Mouse (Mus musculus) spleen, postnatal 10 days (tissue): Measurements from ENCODE around the gene Tmem233.

Source experiments
- DNase-seq, 2 experiments: peaks; one replicate each; pipeline ENCODE4 v3.0.0; 2021 to 2022; ENCODE audit warnings: low spot score in 2 of 2

The Tmem233 gene

DNA sequence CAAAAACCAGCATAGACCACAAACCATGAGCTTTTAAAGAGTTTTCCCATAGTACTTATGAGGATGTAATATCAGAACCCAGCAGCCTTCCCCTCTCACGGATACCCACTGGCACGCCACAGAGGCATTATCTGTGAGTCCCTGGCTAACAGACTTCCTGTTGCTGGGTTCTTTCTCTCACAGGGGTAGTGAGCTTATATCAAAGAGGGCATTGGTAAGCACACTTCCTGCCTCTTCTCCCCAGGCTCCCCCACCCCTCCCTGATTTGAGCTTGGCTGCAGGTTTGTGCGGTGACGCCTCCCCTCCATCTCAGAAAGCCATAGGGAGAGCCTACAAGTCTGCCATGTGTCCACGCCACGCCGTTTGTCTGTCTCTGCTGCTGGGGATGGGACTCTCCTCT, 54.0 kb downstream of the Tmem233 start:
- DNase-seq: peak in 1 of 2 experiments; percentile 51

- DNase-seq: peak; percentile 56 to 76
Observed at GRCm38 (mm10) chr5:116026561-116026960, 56.5 kb downstream of the Tmem233 start.

GRCm38 (mm10) chr5:116026107-116026506, 56.9 kb downstream of the Tmem233 start:
- DNase-seq: no peak

- peak; percentile 86 to 93 for DNase-seq
Observed at GRCm38 (mm10) chr5:116024327-116024739, 58.7 kb downstream of the Tmem233 start, which contains the start of gene Prkab1. Gene Prkab1, minus strand, starts transcription at chr5:116024508.

DNA sequence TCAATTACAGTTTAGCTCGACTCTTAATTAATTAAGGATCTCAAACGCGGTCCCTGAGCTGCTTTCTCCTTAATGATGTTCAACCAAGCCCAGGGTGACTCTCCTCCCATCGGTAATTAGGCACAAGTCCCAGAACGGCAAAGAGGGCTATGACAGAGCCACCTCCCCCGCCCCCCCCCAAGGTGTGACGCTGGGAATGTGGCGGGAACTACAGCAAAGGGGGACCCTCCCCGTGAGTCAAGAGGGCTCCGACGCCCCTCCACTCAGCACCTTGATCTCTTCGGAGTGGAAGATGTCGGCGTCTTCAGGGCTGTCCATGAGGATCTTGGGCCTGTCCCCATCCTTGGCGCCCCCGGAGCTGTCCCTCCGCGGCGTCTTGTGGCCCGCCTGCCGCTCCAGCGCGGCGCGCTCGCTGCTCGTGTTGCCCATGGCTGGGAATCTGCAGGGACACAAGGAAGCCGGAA, 59.2 kb downstream of the Tmem233 start:
- peak in 1 of 2 experiments; percentile 53 for DNase-seq

GRCm38 (mm10) chr5:116023251-116023661, 59.8 kb downstream of the Tmem233 start:
- DNase-seq: peak; percentile 44 to 56

GRCm38 (mm10) chr5:116022658-116023200, 60.3 kb downstream of the Tmem233 start:
- peak; percentile 40 to 54 for DNase-seq

DNA sequence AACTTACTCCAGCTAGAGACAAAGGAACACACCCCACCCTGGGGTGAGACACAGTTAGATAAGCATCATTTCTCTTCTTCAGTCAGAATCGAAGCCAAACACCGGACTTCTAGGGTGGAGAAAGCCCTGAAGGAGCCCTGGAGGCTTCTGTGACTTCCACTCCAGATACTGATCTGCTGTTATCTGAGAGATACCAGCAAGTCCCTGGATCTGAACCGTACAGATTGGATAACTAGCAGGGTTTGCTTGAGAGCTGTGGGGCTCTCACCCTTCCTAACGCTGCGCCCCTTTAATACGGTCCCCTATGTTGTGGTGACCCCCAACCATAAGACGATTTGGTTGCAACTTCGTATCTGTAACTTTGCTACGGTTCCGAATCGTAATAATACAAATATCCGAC, 60.9 kb downstream of the Tmem233 start:
- no peak for DNase-seq

- DNase-seq: peak; percentile 47 to 68
Observed at GRCm38 (mm10) chr5:116021552-116021951, 61.5 kb downstream of the Tmem233 start.

DNA sequence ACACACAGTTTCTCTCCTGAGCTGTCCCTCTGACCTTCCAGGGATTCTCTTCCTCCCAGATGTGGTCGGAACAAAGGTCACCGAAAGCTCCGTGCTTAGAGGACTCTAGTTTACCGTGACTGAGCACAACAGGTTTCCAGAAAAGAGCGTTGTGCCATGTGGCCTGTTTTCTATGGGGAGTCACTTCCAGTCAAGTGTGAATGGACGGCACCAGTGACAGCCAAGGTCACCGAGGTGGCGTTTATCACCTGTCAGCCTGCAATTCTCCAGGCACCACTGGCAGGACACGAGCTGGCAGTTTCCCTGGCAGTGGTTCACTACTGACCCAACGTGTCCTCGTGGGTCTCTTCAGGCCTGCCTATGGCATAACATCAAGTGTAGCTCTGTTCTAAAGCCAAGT, 63.7 kb downstream of the Tmem233 start:
- no peak for DNase-seq

DNA sequence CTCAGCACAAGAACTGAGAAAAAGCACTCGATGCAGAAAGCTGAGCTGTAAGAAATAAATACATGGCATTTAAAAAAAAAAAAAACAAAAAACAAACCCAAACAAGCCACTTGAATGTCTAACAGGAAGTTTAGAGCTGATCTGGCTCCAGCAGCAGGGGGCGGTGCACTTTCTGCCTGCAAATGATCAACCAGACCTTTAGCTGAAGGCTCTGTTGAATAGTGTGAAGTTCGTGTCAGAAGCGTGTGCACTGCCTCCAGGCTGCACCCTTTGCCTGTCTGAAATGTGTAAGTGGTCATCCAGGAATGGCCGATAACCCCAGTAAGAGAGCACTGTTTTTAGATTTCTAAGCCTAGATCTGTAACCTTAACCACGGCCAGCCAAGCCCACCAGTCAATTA, 64.3 kb downstream of the Tmem233 start:
- no peak for DNase-seq

DNA sequence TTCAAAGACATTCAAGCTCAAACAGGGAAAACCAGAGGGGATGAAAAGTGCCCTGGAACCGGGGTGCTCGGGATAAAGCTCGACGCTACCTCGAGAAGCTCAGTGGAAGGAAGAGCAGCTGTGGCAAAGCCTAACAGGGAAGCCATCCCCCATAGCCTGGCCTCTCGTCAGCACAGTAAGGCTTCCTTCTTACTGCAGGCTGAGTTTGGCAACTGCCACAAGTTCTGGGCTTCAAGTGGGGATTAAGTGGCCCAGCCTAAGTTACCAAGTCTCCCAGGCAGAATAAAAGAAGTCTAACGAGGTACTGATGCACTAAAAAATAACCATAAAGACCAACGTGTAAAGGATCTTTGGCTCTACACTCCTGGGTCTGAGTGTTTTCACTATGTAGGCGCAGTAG, 64.8 kb downstream of the Tmem233 start:
- no peak for DNase-seq

GRCm38 (mm10) chr5:116017391-116017790, 65.7 kb downstream of the Tmem233 start:
- DNase-seq: no peak

GRCm38 (mm10) chr5:116016542-116016941, 66.5 kb downstream of the Tmem233 start:
- DNase-seq: no peak

GRCm38 (mm10) chr5:116014237-116014636, 68.8 kb downstream of the Tmem233 start:
- DNase-seq: no peak

- no peak for DNase-seq
Observed at GRCm38 (mm10) chr5:116013821-116014220, 69.2 kb downstream of the Tmem233 start.

DNA sequence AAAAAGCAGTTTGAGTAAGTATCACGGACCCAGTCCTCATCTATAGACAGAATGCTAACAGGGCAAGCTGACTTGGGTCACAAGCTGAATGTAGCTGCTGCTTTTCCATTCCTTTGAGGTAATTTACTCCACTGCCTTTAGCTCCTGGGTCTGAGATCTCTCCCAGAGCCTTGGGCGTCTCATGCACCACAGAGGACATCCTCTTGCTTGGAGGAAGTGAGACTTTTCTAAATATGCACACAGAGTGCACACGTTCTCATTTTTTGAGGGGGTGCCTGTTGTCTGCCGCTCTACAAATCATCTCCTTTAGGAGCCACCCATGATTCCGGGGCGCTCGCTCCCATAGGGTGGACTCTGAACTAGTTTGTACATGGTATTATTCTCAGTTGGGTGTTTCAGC, 70.5 kb downstream of the Tmem233 start:
- DNase-seq: no peak

DNA sequence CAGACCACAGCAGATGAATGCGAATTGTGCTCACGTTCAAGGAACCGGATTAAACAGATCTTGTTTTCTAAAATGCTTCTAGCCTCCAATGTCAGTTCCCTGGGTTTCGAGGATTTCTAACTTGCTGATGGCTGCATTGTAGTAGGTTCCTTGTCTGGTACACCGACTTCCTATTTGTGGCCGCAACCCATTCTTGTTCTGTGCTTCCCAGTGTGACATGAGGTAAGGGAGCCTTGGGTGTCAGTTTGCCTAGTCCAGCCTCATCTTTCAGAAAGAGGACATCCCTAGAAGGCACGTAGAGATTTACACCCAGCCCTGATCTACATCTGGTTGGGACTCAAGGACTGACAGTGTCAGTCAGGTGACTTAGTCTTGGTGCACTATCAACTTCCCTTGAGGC, 71.3 kb downstream of the Tmem233 start:
- DNase-seq: no peak

DNA sequence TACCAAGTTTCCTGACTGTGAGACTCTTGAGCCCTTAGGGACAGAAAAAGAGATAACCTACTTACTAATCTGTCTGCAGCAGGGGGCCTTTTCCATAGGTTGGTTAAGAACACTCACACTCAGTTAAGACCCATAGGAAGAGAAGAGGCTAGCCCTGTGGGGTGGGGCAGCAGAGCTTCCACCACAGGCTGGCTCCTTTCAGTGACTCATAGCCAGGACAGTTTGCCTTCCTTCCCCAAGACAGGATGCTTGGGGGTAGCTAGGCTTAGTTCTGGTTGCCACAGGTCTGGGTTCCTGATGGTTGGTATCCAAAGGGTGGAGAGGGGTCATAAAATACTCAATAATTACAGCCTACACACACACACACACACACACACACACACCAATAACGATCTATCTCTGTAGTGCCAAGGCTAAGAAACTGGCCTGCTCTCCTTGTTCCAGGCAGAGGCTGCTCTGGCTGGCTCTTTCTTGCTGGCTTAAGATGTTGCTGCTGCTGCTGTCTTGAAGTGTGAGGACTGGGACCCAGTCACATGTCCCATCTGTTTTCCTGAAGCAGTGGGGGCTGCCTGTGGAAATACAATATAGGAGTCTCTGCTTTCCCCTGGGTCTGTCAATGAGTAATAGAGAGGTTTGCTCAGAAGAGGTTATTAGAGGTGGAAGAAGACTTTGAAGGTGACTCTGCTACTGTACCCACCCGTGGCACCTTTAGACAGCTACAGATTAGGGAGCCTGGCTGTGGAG, 73.0 kb downstream of the Tmem233 start:
- DNase-seq: no peak

DNA sequence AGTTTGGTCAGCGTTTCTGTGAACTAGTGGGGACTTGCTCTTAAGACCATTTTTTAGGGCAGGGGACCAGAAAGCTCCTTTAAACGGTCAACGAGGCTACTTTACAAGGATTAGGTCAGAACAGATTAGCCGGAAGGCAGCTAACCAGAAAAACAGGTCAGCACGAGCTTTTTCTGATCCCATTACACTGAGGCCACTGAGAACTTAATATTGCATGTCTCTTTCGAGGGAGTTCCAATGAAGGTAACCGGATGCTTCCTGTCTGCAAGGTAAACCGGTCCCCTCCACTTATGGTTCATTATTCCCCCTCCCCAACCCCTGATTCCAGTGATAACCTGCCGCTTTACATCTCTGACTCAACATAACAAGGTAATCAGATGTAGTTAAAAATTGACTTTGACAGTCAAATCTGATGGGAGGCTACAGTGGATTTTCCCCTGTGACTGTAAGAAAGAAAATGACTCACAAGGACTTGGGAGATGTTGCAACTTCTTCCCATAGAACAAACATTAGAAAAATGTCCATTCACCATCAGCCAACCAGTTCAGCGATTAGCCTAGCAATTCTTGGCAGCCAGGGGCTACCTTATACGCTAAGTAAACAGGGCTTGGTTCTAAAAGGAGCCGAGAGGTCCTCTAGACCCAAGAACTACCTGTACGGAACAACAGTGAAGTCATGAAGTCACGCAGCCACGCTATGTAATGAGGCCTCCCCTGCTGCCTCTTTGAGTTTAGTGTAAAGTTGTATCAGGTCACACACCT, 73.8 kb downstream of the Tmem233 start:
- DNase-seq: no peak

- no peak for DNase-seq
Observed at GRCm38 (mm10) chr5:116007723-116008122, 75.3 kb downstream of the Tmem233 start.

- no peak for DNase-seq
Observed at GRCm38 (mm10) chr5:116006324-116007099, 76.5 kb downstream of the Tmem233 start.
